Mouse (Mus musculus) kidney, embryonic 15.5 days (tissue): ENCODE results near the gene Aim2. TPM values are rescaled to one million over a fixed set of nuclear protein-coding genes. Genes with fewer than 3 reads are reported as not detected.

Experiments used
- ATAC-seq: fragments of 200-750 bp; cut with Nextera tagmentation; replicated peaks from 2 replicates; pipeline ENCODE4 v1.8.0; 2017; ENCODE audit warnings: moderate TSS enrichment; ENCODE audit not compliant: low FRiP score
- H3K27ac ChIP-seq: fragments of 300-500 bp; sonication (generic); 2 replicates; pipeline ENCODE4 v1.5.1; 2015; ENCODE audit warnings: mild to moderate bottlenecking, inconsistent platforms
- H3K27me3 ChIP-seq: fragments of 300-500 bp; sonication (generic); 2 replicates; pipeline ENCODE4 v1.6.1; 2015; ENCODE audit warnings: inconsistent platforms
- H3K36me3 ChIP-seq: fragments of 300-500 bp; sonication (generic); 2 replicates; pipeline ENCODE4 v1.6.1; 2015; ENCODE audit warnings: inconsistent platforms
- H3K4me1 ChIP-seq: fragments of 300-500 bp; sonication (generic); 2 replicates; pipeline ENCODE4 v1.6.1; 2015; ENCODE audit warnings: inconsistent platforms
- H3K4me2 ChIP-seq: fragments of 300-500 bp; sonication (generic); 2 replicates; pipeline ENCODE4 v1.6.1; 2015; ENCODE audit warnings: moderate library complexity, mild to moderate bottlenecking, inconsistent platforms
- H3K4me3 ChIP-seq: fragments of 300-500 bp; sonication (generic); replicated peaks from 2 replicates; pipeline ENCODE4 v1.5.1; 2015; ENCODE audit warnings: mild to moderate bottlenecking, inconsistent platforms
- H3K9ac ChIP-seq: fragments of 300-500 bp; sonication (generic); 2 replicates; pipeline ENCODE4 v1.6.1; 2015; ENCODE audit warnings: mild to moderate bottlenecking, inconsistent platforms
- H3K9me3 ChIP-seq: fragments of 300-500 bp; sonication (generic); replicated peaks from 2 replicates; pipeline ENCODE4 v1.6.1; 2016; ENCODE audit warnings: inconsistent platforms
- WGBS: fragments of 180-500 bp; shearing (Covaris S2); methylation state at CpG from one replicate; pipeline ENCODE4 v1.1.7; 2015; ENCODE audit warnings: mixed read lengths; 5-methylcytosine and 5-hydroxymethylcytosine counted together
- polyA plus RNA-seq: library from polyadenylated mRNA; unstranded; fragments of >200 nt; fragmentation: Nextera tagmentation; extraction: Ambion mirVana; gene quantifications from 2 replicates; pipeline ENCODE4 v1.2.1, GENCODE M21; 2015

Gene Aim2
- polyA plus RNA-seq, 1 experiment from 2014 or later: 2.9 TPM

DNA sequence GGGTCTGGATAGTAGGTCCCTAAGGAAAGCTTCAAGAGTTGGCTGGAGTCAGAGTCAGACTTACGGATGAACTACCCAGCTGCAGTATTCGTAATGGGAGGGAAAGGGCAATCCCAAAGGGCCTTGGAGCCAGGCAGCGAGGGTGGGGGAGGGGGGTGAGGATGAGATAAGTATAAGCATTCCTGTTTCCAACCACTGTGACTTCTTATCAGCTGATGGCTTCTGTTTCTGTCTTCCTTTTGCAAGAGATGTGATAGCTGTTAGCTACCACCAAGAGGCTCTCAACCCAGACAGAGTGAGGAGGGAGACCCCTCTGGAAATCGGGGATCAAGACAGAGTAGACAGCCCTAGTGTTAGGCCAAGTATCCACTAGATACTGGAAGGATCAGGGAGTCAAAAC is 21.5 kb upstream of the Aim2 start:
- no peaks in the 10 kb centered on the region for H3K27me3 ChIP-seq
- no peak overlapping the region for H3K4me2 ChIP-seq
- WGBS: 48% methylated on average over 4 of the region's 4 CpGs
- H3K9me3 ChIP-seq: no peaks in the 10 kb centered on the region
- H3K4me1 ChIP-seq: no peaks in the 10 kb centered on the region
- ATAC-seq: 0 out of 2 replicates have a peak, but pooled peaks have one; percentile 38
- no peak overlapping the region for H3K9ac ChIP-seq
- H3K4me3 ChIP-seq: no peak overlapping the region
- no peak overlapping the region for H3K27ac ChIP-seq
- H3K36me3 ChIP-seq: no peaks in the 10 kb centered on the region

DNA sequence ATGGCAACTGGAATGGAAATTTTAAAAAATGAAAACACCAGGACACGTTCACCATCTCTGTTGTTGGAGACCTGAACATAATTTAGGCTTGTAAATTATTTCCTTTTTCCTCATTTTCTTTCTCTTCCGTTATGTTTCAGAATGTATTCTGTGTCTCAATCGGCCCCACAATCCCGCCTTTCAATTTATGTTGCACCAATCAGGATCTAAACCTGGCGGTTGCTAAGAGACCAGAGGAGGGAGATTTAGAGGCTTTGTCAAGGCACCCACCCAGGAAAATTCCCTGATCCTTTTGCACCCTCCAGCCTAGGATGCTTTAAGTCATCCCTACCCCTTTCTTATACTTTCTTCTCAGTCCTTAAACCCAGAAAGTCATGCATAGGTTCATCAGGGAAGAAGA is 20.9 kb upstream of the Aim2 start:
- no peak overlapping the region for H3K4me3 ChIP-seq
- H3K9me3 ChIP-seq: no peaks in the 10 kb centered on the region
- no peak overlapping the region for H3K27ac ChIP-seq
- H3K4me2 ChIP-seq: no peak overlapping the region
- no peaks in the 10 kb centered on the region for H3K36me3 ChIP-seq
- H3K4me1 ChIP-seq: no peaks in the 10 kb centered on the region
- WGBS: 84% methylated on average over 5 of the region's 5 CpGs
- no peaks in the 10 kb centered on the region for H3K27me3 ChIP-seq
- no peak for ATAC-seq
- H3K9ac ChIP-seq: no peak overlapping the region

DNA sequence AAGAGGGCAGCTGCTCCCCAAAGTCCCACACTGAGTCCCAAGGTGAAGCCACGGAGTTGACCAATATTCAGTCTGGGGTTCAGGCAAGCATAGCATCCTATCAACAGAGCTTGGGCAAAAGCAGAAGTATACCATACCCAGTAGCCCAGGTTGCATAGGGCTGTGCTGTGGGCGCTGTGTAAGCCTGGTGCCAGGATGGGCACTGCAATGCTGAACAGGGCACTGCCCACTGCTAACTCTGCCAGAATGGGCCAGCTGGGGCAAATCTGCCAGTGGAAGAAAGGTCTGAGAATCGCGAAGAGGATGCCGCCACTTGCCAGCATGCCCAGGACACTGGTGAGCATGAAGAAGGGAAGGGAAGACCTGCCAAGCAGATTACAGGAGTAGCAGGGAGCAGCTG is 18.3 kb upstream of the Aim2 start:
- H3K4me3 ChIP-seq: no peak overlapping the region
- no peaks in the 10 kb centered on the region for H3K4me1 ChIP-seq
- WGBS: 87% methylated on average over 5 of the region's 5 CpGs
- no peak overlapping the region for H3K9ac ChIP-seq
- H3K27me3 ChIP-seq: no peaks in the 10 kb centered on the region
- no peak overlapping the region for H3K4me2 ChIP-seq
- no peak overlapping the region for H3K27ac ChIP-seq
- no peaks in the 10 kb centered on the region for H3K36me3 ChIP-seq
- no peak for ATAC-seq
- H3K9me3 ChIP-seq: no peaks in the 10 kb centered on the region

DNA sequence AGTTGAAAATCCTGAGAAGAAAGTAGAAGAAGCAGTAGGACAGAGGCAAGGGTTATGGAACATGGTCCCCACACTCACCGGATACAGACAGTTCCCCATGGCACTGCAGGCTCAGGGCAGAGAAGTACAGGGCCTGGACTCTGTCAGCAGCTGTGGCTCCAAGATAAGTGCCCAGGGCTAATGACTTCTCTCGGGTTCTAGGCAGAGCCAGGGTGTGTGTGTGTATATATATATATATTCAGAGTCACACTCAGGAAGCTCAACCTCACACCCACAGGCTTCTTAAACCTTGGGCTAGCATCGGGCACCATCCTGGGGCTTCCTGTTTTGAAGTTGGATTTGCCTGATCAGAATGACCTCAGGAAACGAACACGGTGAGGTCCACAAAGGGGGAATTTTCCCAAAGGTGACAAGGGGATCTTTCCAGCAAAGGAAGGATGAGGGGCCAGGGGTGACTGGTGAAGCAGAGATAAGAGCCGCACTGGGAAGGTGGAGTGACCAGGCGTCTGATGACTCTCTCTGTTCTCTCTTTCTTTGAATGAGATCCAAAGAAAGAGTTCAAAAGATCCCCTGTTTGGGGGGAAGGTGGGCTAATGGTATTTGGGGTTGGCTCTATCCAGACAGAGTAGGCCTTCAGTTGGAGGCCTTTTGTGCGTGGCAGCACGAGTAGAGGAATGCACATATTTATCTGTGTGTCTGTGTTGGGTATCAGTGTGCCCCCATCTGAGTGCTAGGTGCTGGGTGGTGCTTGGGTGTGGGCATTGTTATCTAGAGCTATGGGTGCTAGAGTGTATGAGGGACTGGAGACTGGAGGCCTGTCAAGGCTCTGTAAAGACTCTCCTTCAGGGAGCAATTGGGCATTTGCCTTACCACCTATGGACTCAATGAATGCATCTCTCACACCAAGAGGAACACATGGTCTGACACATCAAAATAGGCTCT is 17.1 kb upstream of the Aim2 start, which contains the start of gene Ackr1:
Gene Ackr1, minus strand, starts transcription at position 439 of the 942 bp plus-strand sequence.
- Histone ChIP-seq H3K4me3 (no peak within 1 kb of the TSS), H3K27me3 (no peaks in the 10 kb centered on the region), H3K4me1 (no peaks in the 10 kb centered on the region), H3K27ac (no peak within 1 kb of the TSS), H3K36me3 (no peaks in the 10 kb centered on the region), H3K9ac (no peak within 1 kb of the TSS), H3K4me2 (no peak within 1 kb of the TSS), H3K9me3 (no peaks in the 10 kb centered on the region)
- peak; percentile 89 for ATAC-seq
- WGBS: 68% methylated on average over 9 of the region's 9 CpGs

DNA sequence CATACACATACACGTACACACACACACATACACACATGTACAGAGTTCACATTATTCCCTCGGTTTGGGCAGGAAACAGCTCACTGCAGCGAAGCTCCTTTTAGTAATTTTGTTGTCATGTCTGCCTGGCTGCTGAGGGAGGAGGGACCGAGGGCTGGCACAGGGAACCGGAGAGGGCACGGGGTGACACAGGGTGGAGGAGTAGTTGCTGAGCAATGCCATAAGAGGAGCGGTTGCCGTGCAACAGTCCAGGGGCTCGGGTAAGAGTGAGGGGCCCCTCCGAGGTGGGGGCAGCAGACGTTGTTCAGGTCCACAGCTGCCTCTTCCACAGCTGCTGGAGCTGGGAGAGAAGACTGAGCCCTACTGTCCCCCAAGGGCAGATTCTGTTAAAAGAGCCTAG is 14.8 kb upstream of the Aim2 start:
- Histone ChIP-seq H3K4me1 (no peaks in the 10 kb centered on the region), H3K27me3 (no peaks in the 10 kb centered on the region), H3K4me3 (no peak overlapping the region), H3K27ac (no peak overlapping the region), H3K4me2 (no peak overlapping the region), H3K9me3 (no peaks in the 10 kb centered on the region), H3K9ac (no peak overlapping the region), H3K36me3 (no peaks in the 10 kb centered on the region)
- no peak for ATAC-seq
- WGBS: 43% methylated on average over 11 of the region's 11 CpGs

DNA sequence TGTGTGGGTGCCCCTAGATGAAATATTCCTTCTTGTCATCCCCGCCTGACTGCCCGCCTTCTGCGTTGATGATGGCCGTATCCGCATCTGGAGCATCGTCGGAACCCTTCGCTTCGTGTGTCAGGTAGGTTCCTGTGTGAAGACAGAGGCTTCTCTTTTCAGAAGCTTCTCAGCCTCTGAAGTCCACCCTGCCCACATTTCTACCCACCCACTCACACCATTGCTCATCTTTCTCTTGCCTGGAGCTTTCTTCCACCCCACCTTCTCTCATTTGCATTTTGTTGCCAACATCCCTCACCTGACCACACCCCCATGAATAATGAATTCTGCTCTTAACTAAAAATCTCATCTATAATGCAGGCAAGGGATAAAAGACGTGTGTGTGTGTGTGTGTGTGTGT is 13.7 kb upstream of the Aim2 start:
- Histone ChIP-seq H3K27me3 (no peaks in the 10 kb centered on the region), H3K9ac (no peak overlapping the region), H3K36me3 (no peaks in the 10 kb centered on the region), H3K27ac (no peak overlapping the region), H3K4me1 (no peaks in the 10 kb centered on the region), H3K4me2 (no peak overlapping the region), H3K9me3 (no peaks in the 10 kb centered on the region), H3K4me3 (no peak overlapping the region)
- no peak for ATAC-seq
- 87% methylated on average over 10 of the region's 10 CpGs for WGBS

DNA sequence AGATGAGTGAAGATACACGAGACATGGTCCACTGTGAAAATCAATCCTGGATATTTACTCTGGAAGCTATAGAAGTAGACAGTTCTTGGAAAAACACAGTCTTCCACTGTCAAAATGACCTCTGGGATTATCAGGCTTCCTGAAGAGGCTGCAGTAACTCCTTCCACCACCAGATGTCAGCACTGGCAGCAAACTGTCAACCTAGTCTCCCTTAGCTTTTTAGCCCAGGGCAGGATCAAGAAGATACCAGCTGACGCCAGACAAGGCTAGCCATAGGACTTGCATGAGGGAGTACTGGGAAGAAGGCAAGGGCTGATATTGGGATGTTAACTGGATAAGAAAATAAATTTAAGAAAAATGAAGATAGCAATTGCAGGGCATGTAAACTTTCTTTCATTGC is 11.1 kb upstream of the Aim2 start:
- H3K4me2 ChIP-seq: no peak overlapping the region
- H3K9me3 ChIP-seq: no peaks in the 10 kb centered on the region
- no peaks in the 10 kb centered on the region for H3K36me3 ChIP-seq
- 0 out of 2 replicates have a peak, but pooled peaks have one; percentile 65 for ATAC-seq
- no peak overlapping the region for H3K4me3 ChIP-seq
- H3K27ac ChIP-seq: no peak overlapping the region
- H3K4me1 ChIP-seq: no peaks in the 10 kb centered on the region
- H3K9ac ChIP-seq: no peak overlapping the region
- H3K27me3 ChIP-seq: no peaks in the 10 kb centered on the region
- 8% methylated on average over 2 of the region's 2 CpGs for WGBS

DNA sequence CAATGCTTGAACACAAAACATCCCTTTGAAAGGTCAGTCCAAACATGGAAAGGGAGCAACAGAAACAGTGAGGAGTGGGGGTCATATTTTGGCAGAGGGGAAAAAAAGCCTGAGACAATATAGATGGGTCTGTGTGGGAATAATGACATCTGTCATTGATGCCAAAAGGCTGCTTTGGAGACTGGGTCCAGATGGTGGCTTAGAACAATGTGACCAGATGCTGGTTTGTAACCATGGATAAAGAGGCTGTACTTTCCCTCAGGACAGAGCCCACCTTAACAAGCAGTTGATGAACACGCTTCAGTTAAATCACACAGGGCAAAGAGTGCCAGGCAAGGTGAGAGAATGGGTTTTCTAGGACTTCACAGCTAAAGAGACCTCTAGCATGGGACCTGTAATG is 8.3 kb upstream of the Aim2 start:
- no peak overlapping the region for H3K27ac ChIP-seq
- no peaks in the 10 kb centered on the region for H3K27me3 ChIP-seq
- H3K36me3 ChIP-seq: no peaks in the 10 kb centered on the region
- H3K4me3 ChIP-seq: no peak overlapping the region
- 80% methylated on average over 1 of the region's 1 CpGs for WGBS
- no peaks in the 10 kb centered on the region for H3K4me1 ChIP-seq
- H3K4me2 ChIP-seq: no peak overlapping the region
- no peak overlapping the region for H3K9ac ChIP-seq
- no peak for ATAC-seq
- H3K9me3 ChIP-seq: no peaks in the 10 kb centered on the region

DNA sequence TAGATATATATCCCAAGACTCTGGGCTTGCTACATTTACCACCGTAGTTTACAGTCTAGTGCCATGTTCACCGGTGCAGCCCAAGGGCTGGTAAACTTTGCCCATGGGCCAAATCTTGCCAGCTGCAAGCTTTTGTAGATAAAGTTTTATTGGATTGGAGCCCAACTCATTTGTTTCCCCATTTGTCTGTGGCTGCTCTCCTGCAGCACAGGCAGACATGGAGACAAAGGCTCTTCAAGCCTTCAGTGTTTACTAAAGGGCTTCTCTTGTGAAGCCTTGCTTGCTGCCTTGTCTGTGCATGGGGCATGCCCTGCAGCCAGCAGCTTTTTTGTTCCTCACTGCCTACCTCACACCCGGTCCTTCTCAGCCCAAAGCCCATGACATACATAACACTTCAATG is 6.7 kb upstream of the Aim2 start:
- no peak overlapping the region for H3K9ac ChIP-seq
- no peaks in the 10 kb centered on the region for H3K27me3 ChIP-seq
- no peak for ATAC-seq
- H3K36me3 ChIP-seq: no peaks in the 10 kb centered on the region
- H3K4me1 ChIP-seq: no peaks in the 10 kb centered on the region
- no peak overlapping the region for H3K27ac ChIP-seq
- no peak overlapping the region for H3K4me3 ChIP-seq
- no peaks in the 10 kb centered on the region for H3K9me3 ChIP-seq
- 80% methylated on average over 3 of the region's 3 CpGs for WGBS
- no peak overlapping the region for H3K4me2 ChIP-seq

DNA sequence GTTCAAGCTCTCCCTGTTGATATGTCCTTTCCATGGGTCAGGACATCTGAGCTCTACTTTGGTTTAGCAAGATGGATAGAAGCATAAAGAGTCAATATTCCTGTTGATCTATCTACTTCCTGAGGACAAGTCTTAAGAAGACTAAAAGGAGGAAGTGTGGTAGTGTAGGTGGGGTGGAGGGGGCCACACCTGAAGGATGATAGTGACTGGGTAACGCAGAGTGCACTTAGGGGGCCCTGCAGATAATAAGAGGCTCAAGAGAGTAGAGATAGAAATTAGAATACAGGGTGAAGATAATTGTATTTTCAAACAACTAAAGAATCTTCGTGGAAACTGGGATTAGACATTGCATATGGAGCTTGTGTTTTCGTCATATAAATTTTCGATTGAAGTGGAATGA is 5.6 kb upstream of the Aim2 start:
- no peaks in the 10 kb centered on the region for H3K9me3 ChIP-seq
- no peaks in the 10 kb centered on the region for H3K4me1 ChIP-seq
- H3K36me3 ChIP-seq: no peaks in the 10 kb centered on the region
- no peak overlapping the region for H3K9ac ChIP-seq
- H3K4me3 ChIP-seq: no peak overlapping the region
- no peaks in the 10 kb centered on the region for H3K27me3 ChIP-seq
- 88% methylated on average over 4 of the region's 4 CpGs for WGBS
- no peak for ATAC-seq
- H3K4me2 ChIP-seq: no peak overlapping the region
- H3K27ac ChIP-seq: no peak overlapping the region

DNA sequence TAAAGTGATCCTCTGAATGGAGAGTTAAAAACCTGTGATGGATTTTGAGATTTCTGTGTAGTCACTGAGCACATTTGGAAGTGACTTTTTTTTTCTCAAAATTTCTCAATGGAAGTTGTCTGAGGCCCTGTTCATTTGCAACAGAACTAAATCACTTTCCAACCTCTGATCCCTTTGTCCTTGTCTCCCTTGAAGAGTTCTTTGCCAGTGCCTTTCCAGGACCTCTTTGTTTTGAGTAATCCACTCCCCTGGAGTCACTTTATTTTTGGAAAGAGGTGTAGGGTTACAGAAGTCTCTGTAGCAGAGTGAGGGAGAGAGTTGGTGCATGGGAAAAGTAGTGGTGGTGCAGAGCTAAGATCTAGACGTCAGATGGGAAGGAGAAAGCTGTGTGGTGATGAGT is 2.2 kb upstream of the Aim2 start:
- no peaks in the 10 kb centered on the region for H3K4me1 ChIP-seq
- H3K4me2 ChIP-seq: no peak overlapping the region
- no peak overlapping the region for H3K4me3 ChIP-seq
- H3K9ac ChIP-seq: no peak overlapping the region
- no peaks in the 10 kb centered on the region for H3K27me3 ChIP-seq
- ATAC-seq: no peak
- no peaks in the 10 kb centered on the region for H3K36me3 ChIP-seq
- H3K9me3 ChIP-seq: no peaks in the 10 kb centered on the region
- 21% methylated on average over 1 of the region's 1 CpGs for WGBS
- H3K27ac ChIP-seq: no peak overlapping the region

DNA sequence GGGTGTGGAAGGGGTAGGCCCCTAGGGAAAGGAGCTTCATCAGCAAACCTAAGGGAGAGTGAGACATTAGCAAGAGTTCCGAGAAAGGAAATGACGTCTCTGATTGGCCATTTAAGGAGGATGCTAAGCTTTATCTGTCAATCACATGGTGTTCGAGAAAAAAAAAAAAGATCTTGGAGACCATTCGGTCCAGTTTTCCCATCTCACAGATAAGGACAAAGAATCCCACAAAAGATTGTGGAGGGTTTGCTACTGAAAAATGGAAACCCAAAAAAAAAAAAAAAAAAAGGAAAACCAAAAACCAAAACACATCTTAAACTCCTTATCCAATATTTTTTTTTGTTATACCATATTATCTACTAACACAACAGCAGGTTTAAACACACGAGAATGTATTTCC is 1.5 kb upstream of the Aim2 start:
- WGBS: 70% methylated on average over 5 of the region's 5 CpGs
- Histone ChIP-seq H3K4me1 (no peaks in the 10 kb centered on the region), H3K4me3 (no peak overlapping the region), H3K4me2 (no peak overlapping the region), H3K27me3 (no peaks in the 10 kb centered on the region), H3K9me3 (no peaks in the 10 kb centered on the region), H3K36me3 (no peaks in the 10 kb centered on the region), H3K9ac (no peak overlapping the region), H3K27ac (no peak overlapping the region)
- no peak for ATAC-seq

DNA sequence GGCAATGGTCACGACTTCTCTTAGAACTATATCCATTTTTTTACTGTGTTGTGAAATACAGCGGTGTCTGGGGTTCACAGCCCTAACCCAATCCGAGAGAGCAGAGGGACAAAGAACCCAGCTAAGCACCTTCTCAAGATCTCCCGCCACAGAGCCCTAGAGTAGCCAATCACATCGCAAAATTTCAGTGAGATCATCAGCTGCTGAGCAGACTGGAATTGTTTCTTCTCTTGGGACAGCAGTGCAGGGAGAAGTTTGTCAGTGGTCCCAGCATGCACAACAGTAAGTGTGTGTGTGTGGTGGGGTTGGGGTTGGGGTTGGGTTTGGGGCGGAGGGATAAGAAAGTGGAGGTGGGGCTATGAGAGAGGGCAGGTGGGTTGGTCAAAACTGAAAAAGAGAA is 733 bp upstream of the Aim2 start:
- WGBS: 3% methylated on average over 6 of the region's 6 CpGs
- 0 out of 2 replicates have a peak overlapping the region, but pooled peaks have one; percentile 14 for H3K9ac ChIP-seq
- H3K27me3 ChIP-seq: no peaks in the 10 kb centered on the region
- H3K9me3 ChIP-seq: no peaks in the 10 kb centered on the region
- peak; percentile 90 for ATAC-seq
- H3K36me3 ChIP-seq: no peaks in the 10 kb centered on the region
- H3K4me3 ChIP-seq: peak overlapping the region; percentile 25
- no peak overlapping the region for H3K27ac ChIP-seq
- H3K4me2 ChIP-seq: peak overlapping the region; percentile 52
- H3K4me1 ChIP-seq: no peaks in the 10 kb centered on the region
